Mouse (Mus musculus) cerebellum, adult (tissue): Measurements from ENCODE around the gene Pcsk5.

Experiments
- ATAC-seq: cut with Nextera tagmentation; 2 replicates; pipeline ENCODE4 v1.9.2; 2017; ENCODE audit warnings: mild to moderate bottlenecking, moderate library complexity, mixed read lengths; ENCODE audit not compliant: insufficient number of reproducible peaks, low FRiP score, low TSS enrichment

The Pcsk5 gene

DNA sequence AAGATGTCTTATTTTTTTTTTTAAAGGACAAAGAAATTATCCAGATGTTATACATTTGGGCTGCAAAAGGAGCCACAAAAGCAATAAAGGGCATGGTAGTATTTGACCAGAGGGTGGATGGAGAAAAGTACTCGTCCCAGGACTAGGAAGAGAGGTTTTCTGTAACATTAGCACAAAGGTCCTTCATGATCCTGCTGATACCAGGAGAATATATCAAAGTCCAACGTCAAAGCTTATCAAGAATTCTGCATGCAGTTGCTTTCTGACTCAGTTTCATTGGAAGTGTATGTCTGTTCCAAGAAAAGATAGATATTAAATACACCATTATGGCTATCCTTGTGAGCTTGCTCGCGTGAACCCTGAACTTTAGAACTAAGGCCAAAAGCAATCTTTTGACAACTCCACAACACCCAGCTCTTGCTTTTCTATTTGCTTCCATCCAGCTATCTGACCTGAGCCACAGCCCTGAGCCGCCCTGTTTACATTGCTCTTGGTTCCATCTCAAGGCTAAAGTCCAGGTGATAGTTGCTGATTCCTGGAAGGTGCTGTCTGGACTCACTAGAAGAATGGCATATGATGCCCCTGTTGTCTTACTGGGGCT is 426.9 kb downstream of the Pcsk5 start:
- ATAC-seq: no peak

DNA sequence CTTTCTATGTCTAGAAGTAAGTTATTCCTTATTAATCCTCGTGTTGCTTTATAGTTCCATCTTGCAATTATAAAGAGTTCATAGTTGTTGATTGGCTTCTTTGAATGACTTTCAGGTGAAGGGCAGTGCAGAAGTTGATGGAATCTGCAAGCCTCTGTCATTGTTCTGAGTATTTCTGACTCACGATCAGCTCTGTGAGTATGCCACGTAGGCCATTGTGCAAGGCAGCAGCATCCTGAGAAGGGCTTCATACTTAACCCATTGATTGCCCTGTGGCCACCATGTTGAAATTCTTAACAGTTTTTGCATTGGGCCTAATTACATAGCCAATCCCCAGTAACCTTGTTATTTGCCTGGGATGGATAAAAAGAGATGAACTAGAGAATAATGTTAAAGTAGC is 428.1 kb downstream of the Pcsk5 start:
- no peak for ATAC-seq

DNA sequence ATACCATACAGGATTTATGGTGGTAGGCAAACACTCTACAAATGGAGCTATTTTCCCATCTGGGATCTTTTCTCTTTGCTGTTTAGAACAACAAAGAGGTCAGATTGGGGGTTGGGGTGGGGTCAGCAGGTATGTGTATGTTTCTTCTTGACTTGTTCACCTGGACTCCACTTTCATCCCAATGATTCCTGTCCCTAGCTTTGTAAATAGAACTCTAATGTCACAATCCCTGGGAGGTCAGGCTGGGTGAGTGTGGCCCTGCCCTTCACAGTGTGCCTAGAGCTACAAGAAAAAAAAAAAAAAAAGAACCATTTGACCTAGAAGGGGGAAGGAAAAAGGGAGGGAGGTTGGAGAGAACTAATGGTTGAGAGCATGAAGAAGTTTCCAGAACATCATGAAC is 428.8 kb downstream of the Pcsk5 start:
- ATAC-seq: no peak

DNA sequence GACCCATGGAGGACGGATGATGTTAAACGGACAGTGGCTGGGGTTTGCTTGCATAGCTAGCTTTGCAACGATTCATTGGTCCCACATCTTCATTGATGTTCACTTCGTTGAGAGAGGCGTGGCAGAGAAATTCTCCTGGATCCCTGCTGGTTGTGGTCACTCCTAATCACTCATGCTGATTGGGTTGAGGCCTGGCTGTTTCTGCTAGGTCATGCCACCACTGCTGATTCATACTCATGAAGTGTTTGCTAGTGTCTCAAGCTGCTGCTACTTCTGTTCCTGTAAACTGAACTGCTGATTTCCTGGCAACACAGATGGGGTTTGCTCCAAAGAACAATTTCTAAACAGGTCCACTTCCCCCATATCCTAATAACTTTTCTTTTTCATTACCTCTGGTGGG is 430.6 kb downstream of the Pcsk5 start:
- no peak for ATAC-seq

DNA sequence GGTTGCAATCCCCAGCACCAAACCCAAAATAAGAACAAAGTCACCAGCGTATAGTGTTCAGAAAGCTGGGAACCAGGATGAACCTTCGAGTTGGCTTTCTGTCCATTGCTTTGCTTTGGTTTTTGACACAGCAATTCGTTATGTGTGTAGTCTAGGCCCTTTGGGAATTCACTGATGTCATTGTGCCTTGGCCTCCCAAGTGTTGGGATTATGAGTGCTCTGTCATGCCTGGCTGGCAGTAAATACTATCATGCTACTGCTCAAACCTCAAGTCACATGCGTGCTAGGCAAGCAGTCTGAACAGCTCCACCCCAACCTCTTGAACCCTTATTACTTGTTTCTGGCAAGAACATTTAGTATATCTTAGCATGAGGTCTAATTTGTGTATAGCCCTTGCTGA is 434.3 kb downstream of the Pcsk5 start:
- ATAC-seq: no peak

DNA sequence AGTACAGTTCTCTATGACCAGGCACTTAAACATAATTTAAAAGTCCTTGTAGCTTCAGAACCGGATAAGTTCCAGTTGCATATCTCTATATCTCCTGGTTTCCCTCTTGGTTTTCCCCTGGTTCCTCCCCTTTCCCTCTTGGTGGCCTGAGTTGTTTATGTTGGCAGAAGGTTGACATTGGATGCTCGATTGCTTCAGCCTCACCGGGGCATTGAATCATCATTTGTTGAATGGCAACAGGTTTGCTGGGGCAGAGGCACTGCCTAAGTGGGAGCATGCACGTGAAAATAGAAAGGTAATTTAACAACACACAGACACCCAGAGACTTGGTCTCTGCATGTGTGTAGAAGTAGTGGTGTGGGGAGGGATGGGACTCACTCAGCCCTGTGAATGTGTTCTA is 436.9 kb downstream of the Pcsk5 start:
- ATAC-seq: no peak

DNA sequence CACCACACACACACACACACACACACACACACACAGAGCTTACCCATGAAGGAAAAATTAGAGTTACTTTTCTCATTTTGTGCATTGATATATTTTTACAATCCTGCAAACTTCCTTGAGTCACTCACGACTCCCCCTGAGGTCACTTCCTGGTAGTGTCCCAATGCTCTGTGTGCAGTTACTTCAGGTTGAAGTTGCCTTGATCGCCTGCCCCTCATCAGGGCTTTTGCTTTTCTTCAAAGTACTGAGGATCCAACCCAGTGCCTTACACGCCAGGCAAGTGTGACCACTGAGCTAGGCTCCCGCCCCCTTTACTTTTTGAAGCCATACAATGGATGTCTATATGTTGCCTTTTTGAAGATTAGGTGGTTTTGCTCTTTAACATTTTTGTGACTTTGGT is 437.5 kb downstream of the Pcsk5 start:
- ATAC-seq: no peak

DNA sequence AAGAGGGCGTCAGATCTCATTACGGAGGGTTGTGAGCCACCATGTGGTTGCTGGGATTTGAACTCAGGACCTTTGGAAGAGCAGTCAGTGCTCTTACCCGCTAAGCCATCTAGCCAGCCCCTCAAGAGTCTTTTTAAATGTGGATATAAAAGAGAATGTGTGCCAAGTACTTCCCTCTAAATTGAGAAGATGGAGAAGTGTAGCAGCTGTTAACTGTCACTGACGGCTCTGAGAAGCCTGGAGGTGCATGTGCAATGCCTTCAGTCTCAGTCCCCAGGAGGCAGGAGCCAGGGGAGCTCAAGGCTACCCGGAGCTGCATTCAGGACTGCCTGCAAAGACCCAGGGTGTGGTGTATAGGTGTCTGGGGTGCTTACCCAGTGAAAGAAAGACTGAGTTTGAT is 439.5 kb downstream of the Pcsk5 start:
- no peak for ATAC-seq

DNA sequence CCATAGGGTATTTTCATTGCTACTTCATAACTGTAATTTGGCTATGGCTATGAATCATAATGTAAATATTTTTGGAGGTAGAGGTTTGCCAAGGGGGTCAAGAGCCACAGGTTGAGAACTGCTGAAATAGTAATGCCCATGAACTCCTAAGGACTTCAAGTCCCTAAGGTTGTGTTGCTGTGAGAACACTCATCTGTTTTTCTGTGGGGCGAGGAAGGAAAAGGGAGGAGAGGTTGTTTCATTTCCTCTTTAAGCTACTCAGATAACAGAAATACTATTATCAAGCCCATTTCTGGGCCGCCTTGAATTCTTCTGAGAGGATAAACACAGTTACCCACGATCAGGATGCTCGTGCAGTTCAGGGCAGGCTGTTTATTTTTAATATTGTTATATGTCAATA is 440.6 kb downstream of the Pcsk5 start:
- no peak for ATAC-seq

DNA sequence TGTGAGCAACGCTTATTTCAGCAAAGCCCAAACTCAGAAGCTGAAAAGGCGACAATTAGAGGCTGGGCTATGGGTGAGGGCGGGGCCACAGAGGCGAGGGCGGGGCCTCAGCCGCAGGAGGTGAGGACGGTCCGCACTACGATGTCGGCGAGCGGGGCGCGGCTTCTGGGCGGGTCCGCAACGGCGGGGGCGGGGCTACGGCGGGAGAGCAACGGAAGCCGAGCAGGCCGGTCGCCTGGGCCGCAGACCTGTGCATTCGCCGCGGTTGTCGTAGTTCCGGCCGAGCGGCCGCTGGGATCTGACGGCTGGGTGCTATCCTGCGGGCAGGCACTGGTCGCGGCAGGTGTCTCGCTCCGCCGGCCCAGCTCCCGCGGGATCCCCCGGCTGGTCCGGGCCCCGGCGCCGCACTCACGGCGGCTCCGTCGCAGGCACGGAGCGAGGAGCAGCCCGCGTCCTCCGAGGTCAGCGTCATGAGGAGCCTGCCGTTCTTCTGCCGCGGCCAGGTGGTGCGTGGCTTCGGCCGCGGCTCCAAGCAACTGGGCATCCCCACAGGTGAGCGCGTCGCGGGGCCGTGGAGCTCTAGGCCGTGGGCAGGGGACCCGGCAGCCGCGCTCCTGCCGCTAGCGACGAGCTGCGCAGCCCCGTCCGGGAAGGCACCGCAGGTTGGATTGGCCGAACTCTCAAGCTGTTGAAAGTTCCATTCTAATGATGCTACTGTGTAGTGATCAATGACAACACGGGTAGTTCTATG is 443.4 kb downstream of the Pcsk5 start, which contains the start of gene Rfk:
Gene Rfk, plus strand, starts transcription at position 203 of the 751 bp plus-strand sequence.
- peak; percentile 87 for ATAC-seq

DNA sequence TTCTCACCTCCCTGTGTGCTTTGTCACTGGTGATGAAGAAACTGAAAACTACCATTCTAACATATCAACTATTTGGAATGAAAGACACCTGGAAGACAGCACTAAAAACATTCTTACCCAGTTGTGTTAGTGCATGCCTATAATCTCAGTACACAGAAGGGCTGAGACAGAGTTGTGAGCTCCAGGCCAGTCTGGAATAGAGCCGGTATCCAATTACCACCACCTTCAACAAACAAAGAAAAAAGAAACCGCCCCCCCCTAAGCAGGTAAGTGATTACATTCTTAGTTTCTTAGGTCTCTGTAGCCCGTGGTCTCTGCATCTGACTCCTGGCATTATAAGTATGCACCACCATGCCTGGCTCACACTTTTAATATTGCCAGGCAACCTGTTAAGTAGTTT is 444.6 kb downstream of the Pcsk5 start:
- no peak for ATAC-seq

DNA sequence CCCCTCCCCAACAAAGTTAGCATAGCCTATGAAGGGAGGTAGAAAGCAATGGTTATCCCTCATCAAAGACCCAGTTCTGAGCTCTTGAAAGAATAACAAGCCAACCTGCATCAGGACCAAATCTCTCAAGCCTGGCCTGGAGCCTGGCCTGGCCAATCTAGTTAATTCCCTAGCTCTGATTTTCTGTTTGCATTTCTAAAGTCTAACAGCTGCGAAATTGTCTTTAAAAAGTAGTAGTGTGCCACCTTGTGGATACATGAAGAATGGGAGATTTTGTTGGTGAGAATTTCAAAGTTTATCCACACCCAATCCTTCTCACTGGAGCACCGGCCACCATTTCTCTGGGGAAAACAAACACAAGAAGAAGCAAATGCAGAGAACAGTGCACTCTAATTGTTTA is 449.0 kb downstream of the Pcsk5 start:
- ATAC-seq: no peak

DNA sequence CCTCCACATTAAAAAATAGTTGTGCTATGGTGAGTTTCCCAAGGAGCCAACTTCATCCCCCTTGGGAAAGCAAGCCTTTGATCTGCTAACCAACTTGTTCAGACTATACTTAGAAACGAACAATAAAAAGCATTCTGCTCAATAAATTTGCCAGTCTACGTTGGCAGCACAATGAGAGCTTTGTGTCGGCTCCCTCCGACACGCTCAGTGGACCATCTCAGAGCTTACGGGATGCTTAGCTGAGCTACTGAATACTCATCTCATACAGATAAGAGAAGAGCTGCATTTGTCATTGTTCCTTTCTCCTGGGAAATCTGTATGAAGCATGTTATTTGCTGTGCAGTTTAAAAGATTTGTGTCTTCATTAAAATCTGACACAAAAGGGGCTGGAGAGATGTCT is 451.0 kb downstream of the Pcsk5 start:
- no peak for ATAC-seq

DNA sequence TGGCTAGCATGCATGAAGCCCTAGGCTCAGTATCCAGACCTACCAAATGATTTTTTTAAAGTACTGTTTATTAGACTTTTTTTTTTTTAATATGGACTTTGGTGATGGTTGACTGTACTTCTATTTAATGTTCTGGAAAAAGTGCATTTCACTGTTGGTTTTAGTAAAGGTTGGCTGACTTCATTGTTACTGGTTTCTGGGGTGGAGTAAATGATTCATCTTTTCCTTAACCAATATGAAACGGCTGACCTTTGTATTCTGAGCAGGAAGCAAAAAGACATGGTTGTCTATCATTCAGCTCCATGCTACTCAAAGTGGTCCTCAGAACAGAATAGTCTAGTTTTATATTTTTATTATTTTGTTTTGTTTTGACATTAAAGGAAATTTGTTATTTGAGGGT is 452.0 kb downstream of the Pcsk5 start:
- no peak for ATAC-seq

DNA sequence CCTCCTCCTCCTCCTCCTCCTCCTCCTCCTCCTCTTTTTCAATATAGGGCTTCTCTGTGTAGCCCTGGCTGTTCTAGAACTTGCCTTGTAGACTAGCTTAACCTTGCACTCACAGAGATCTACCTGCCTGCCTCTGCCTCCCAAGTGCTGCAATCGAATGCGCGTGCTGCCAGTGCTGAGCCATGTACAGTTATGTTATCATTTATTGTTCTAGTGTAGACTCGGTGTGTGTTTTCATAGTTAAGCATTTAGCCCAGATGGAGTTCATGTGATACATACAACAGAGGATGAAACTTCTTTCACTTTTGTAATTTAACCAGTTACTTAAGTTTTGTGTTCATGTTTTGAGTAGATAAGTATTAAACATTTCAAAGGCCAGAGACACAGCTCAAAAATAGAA is 452.4 kb downstream of the Pcsk5 start:
- ATAC-seq: no peak

DNA sequence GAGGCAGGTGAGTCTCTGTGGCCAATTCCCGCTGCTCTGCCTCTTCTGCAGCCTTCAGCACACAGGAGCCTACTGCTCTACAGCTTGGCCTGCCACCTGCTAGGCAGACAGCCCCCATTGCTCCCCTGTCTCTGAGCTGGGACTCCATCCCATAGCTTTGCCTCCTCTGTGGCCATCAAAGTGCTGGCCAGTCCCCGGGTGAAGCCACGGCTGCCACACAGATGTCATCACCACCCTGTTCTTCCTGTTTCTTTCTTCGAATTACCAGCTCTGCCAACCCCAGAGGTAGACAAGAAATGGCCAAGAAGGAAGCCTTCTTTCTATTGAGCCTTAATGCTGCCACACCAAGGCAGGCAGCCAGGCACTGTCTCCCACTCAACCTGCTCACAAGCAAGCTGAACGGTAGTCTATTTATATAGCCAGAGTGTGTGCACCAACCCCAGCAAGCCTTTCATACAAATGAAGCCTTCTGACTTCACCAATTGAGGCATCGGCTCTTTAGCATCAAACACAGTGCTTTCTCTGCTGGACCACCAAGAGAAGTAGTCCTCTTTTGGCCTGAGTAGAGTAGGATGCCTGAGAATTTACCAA is 454.5 kb downstream of the Pcsk5 start:
- ATAC-seq: no peak
